Mouse (Mus musculus): ENCODE measurements around the gene St6galnac4. TPM values are rescaled to one million over a fixed set of nuclear protein-coding genes. Genes with fewer than 3 reads are reported as not detected.

Gene St6galnac4
- total RNA-seq, 1 experiment from 2014 or later: 12.0 TPM

Other genes starting within 250 kb of the St6galnac4 start
- gene Ciz1, start 234.8 kb upstream of the St6galnac4 start, total RNA-seq (2021): 61.8 and 67.0 TPM in 2 replicates
- gene Dnm1, start 233.8 kb upstream of the St6galnac4 start, total RNA-seq (2021): 18.9 and 26.7 TPM in 2 replicates
- gene 1110008P14Rik, start 205.2 kb upstream of the St6galnac4 start, total RNA-seq (2021): 142 and 159 TPM in 2 replicates
- 7.1 and 9.6 TPM in 2 replicates for gene Lcn2, start 198.8 kb upstream of the St6galnac4 start, total RNA-seq (2021)
- 75.8 and 80.5 TPM in 2 replicates for gene Ptges2, start 191.2 kb upstream of the St6galnac4 start, total RNA-seq (2021)
- gene Naif1, start 136.6 kb upstream of the St6galnac4 start, total RNA-seq (2021): 4.3 and 4.4 TPM in 2 replicates
- 63.6 and 119 TPM in 2 replicates for gene Slc25a25, start 135.7 kb upstream of the St6galnac4 start, total RNA-seq (2021)
- gene Fam102a, start 51.8 kb upstream of the St6galnac4 start, total RNA-seq (2021): 25.6 and 28.7 TPM in 2 replicates
- gene Dpm2, start 16.2 kb upstream of the St6galnac4 start, total RNA-seq (2021): 47.8 and 61.8 TPM in 2 replicates
- gene Pip5kl1, start 12.3 kb upstream of the St6galnac4 start, total RNA-seq (2021): 0.23 TPM in 1 of 2 replicates, not detected in the other
- gene 9430097D07Rik, start 11.4 kb upstream of the St6galnac4 start, total RNA-seq (2021): not detected in 2 replicates
- 54.1 and 56.5 TPM in 2 replicates for gene St6galnac6, start 12.6 kb downstream of the St6galnac4 start, total RNA-seq (2021)
- gene Ak1, start 34.7 kb downstream of the St6galnac4 start, total RNA-seq (2021): 53.2 and 61.4 TPM in 2 replicates
- gene Eng, start 59.5 kb downstream of the St6galnac4 start, total RNA-seq (2021): 105 and 106 TPM in 2 replicates
- 16.2 and 35.8 TPM in 2 replicates for gene Fpgs, start 117.0 kb downstream of the St6galnac4 start, total RNA-seq (2021)
- 67.4 and 79.7 TPM in 2 replicates for gene Cdk9, start 126.0 kb downstream of the St6galnac4 start, total RNA-seq (2021)
- gene Sh2d3c, start 134.0 kb downstream of the St6galnac4 start, total RNA-seq (2021): 29.8 and 39.3 TPM in 2 replicates
- not detected in 2 replicates for gene 6330409D20Rik, start 153.9 kb downstream of the St6galnac4 start, total RNA-seq (2021)
- gene Tor2a, start 170.1 kb downstream of the St6galnac4 start, total RNA-seq (2021): 25.3 and 26.8 TPM in 2 replicates
- gene Ttc16, start 188.5 kb downstream of the St6galnac4 start, total RNA-seq (2021): 0.26 TPM in 1 of 2 replicates, not detected in the other
- 5.1 and 5.9 TPM in 2 replicates for gene Ptrh1, start 188.7 kb downstream of the St6galnac4 start, total RNA-seq (2021)
- not detected in 2 replicates for gene Cfap157, start 197.3 kb downstream of the St6galnac4 start, total RNA-seq (2021)

All from adrenal gland, postnatal 14 days (tissue).